Mouse (Mus musculus): ENCODE results near the gene Alox12.

DNA sequence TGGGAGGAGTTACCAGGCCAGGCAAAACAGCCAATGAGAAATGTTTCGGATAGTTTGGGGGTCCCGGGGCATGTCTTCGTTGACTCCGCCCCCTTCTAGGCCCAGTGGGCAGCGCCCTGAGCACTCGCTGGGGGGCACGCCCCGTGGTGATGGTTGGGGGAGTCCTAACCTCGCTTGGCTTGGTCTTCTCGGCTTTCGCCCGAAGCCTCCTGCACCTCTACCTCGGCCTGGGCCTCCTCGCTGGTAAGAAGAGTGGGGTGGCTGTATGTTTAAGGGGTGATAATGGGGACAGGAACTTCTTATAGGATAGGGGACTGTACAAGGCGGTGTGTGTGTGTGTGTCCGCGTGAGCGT, 40.3 kb downstream of the Alox12 start:
- TF ChIP-seq POLR2A (IDR thresholded peaks at IDR 0.05; ENCODE audit: low read depth, low read length), result no peak
- TF ChIP-seq CTCF (IDR thresholded peaks at IDR 0.05; ENCODE audit: borderline replicate concordance, insufficient read depth, low read length), result no peak
